Mouse (Mus musculus) right cerebral cortex, postnatal 4 days (tissue): ENCODE data around the gene Tmem178b.

Experiments used
- DNase-seq: peaks from one replicate; pipeline ENCODE4 v3.0.0-alpha.2; 2022

Tmem178b gene

DNA sequence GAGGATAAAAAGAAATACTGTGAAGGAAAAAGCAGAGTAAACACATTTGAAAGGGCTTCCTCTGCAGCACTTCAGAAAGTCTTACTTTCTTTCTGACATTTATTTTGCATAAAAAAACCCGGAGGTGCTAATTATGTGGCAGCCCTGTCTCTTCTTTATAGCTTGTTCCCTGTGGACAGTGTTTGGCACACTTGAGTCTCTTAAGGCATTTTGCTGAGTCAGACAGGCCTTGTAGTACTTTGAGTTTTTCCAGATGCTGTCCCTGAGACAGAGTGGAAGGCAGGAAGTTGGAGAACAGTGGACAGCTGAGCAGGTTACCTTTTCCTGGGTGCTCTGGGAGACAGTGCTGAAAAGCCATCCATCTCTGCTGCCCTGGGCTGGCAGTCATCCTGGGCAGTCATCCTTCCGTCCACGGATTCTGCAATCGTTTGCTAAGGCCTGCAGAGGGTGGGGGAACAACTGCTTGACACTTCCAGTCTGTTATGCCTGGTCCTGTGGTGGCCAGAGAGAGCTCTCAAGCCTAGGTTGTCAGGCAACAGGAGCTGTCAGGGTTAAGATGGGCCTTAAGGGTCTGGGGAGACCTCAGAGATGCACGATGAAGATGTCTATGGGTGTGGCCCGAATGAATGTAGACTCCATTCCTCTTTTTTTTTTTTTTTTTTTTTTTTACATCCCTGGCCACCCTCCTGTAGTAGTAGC, 46.1 kb downstream of the Tmem178b start:
- DNase-seq = no peak

DNA sequence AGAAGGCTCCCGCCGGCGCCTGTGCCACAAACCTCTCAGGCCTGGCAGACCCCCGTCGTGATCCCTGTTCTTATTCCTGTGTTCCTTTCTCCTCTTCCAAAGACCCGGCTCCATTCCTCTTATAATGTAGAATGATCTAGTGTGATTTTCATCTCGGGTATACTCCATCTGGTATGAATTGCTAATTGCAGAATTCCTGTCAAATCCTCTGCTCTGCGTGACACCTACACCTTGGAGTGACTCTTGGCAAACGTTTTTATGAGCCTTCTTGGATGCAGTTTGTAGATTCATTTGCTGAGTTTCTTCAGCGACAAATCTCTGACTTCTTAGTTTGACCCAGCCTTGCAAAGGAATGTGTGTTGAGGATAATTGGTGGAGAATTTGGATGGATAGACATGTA, 53.4 kb downstream of the Tmem178b start:
- DNase-seq = no peak

DNA sequence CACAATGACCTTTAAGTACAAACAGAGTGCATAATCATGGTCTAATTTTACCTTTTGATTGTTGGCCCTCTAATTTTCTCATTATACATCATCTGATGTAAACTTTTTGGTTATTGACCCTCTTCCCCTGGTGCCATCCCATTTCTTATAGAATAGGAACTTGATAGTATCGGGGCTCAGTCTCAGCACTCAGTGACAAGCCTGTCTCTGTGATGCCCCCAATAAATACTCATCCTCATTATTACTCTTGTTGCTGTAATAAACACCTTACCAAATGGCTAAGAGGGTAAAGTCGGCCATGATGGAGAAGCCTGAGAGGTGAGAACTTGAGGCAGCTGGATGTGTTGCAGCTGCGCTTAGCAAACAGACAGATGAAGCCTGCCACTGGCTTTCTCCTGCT, 63.5 kb downstream of the Tmem178b start:
- DNase-seq = no peak

DNA sequence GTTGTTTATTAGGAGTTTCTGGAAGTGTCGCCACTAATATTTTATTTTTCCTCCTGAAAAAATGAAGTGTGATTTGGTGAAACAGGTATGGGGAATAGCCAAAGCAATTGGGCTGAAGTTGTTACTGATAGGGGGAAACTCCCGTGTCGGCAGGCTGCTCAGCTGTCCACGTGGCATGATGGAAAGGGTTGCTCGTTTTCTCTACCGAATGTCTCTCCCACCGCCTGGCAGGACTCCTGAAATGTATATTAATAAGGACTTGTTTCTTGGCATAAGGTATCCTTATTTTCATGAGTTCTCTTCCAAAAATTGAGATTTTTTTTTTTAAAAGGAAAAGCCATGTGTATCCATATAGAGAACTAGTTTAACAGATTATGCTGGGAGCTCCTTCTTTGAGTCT, 67.8 kb downstream of the Tmem178b start:
- DNase-seq = peak; percentile 20

DNA sequence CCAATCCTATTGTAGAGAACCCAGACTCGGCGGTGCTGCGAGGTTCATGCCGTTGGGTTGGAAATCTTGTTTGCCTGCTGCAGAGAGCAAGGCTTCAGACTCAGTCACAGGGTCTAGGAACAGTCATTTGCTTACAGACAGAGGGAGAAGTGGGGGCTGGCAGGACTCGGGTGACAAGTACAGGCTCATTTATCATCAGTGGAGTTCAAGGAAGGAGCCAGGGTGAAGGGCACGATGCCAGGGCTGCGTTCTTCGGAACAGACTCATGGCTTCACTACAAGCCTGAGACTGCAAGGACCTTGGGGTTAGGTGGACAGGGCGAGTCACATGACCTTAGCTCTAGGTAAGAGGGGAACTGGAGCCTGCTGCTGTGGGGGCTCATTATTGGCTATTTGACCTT, 71.8 kb downstream of the Tmem178b start:
- no peak for DNase-seq

DNA sequence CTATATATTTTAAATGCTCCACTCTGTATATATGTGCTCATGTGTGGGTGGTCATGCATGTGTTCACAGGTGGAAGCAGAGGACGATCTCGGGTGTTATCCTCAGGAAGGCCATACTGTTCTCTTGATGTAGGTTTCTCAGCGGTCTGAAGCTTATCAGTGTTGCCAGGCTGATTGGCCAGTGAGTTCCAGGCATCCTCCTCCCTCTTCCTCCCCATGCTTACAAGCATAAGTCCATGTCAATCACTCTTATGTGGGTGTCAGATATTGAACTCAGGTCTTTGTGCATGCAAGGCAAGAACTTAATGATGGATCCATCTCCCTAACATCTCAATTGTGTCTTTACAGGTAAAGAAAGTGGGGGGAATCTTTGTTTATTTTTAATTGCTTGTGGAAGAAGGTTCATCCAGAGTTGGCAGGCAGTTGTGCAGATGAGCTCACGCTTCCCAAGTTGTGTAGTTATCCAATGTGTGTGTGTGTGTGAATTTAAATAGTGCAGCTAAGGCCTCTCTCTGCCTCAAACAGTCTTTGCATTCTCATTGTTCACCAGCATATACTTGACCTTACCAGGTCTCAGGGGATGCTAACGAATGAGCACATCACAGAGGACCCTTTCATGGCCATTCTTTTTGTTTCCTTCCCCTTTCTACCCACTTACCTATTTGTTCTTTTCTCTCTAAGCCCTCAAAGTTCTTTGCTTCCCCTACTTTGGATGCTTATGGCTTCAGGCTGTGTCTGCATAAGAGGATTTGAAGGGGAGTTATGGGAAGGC, 72.8 kb downstream of the Tmem178b start:
- DNase-seq = no peak

DNA sequence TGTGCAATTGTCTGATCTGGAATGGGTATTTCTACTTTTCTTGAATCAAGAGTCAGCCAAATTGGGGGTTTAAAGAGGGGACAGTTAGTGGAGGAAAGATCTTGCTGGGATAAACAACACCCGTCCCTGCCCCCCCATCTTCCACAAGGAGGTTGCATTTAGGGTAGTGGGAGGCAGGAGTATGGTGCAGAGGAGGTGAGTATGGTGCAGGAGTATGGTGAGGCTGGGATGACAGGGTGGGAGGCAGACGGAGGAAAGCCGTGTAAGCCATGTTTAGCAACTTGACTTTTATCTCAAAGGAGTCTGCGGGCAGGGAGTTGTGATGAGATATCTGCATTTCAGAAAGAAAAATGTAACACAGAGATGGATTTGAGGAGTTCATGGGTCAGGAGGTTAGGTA, 73.5 kb downstream of the Tmem178b start:
- no peak for DNase-seq

DNA sequence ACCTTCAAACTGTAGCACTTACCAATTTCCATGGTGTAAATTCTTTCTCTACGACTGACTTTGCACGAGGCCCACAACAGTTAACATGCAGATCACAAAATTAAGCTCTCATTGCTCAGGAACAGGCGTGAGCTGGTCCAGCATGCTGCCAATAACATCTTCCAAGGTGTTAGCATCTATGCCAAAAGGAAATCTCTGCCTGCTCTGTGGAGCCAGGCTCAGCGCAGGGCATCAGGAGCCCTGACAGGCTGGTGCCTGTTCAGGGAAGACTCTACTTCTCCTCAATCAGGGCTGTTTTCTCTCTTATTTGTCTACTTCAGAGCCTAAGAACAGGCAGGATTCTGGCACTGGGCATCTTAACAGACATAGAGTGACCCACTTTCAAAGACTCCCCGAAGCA, 80.9 kb downstream of the Tmem178b start:
- no peak for DNase-seq

DNA sequence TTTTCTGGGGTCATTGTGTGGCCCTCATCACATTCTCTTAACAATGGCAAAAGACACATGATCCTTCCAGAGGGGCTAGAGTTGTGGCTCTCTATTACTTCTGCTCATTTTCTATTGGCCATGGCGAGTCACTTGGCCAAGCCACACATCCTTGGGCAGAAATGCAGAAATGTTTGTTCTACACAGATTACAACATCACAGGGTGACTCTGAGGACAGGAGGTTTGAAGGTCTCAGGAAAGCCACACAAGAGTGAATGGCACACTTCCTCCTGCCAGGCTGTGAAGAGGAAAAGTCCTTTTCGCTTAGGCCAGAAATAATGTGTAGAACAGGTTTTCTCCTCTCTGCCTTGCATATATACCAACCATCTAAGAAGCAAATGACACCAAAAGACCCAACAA, 82.1 kb downstream of the Tmem178b start:
- no peak for DNase-seq

DNA sequence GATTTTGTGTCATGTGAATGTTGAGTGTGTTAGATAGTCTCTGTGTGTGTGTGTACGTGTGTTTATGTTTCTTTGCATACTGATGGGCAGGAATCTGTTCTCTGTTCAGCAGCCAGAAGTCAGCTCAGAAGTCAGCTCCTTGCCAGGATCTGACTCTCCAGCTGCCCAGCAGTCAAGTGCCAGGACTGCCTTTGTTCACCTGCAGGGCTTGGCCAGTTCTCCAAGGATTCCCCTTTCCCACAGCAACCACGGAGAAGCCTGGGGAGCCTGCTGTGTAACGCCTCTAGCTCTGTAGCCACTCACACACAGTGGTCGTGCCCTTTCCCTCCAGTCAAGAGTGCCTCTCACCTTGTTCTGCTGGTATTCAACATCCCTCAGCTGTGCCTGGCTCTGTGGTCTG, 91.5 kb downstream of the Tmem178b start:
- DNase-seq = no peak

DNA sequence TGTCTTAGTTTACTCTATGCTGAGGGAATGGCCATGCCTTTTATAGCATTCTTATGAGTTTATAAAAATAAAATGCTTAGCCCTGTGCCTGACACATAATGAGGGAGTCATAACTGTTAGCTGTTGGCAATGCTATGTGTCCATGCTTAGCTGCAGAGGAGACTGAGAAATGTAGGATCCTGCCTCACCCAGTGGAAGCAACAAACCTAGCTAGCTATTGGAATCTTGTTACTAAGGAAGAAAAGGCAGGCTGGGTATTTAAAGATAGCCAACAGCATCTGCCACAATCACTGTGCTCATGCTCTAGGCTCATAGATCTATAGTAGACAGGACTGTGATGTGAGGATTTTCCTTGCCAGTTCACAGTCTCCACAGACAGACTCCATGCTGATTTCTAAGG, 97.2 kb downstream of the Tmem178b start:
- no peak for DNase-seq

DNA sequence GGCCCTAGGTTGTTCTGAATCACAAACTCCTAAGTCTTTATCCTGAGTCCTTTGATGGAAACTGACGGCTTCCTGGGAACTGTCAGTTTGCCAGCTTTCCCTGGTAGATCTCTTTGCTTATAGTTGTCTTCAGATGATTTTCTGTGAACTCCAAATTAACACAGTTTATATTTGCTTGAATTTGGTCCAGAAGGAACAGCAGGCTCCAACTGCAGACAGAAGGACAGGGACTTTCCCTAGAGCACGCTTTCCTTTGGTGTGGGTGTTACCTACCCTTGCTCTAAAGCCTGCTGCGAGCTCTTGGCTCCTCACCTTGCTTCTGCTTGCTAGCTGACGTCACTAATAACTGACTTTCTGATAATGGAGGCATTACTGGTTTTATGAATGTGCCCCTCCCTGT, 105.9 kb downstream of the Tmem178b start:
- no peak for DNase-seq

DNA sequence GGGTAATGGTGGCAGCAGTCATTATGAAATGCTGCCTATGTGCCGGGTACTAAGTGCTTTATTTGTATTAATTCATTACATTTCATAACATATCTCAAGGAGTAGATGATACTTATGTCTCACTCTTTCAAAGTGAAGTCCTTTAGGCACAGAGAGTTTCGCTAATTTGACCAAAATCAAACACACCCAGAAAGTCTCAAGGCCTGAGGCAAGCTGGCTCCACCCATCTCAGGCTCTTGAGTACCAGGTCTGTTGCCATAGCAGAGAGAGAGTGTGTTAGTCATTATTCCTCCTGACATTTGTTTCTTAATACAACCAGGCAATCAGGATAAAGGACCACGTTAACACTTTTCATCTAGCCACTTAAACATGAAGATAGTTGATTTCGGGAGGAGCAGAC, 117.7 kb downstream of the Tmem178b start:
- DNase-seq = no peak

DNA sequence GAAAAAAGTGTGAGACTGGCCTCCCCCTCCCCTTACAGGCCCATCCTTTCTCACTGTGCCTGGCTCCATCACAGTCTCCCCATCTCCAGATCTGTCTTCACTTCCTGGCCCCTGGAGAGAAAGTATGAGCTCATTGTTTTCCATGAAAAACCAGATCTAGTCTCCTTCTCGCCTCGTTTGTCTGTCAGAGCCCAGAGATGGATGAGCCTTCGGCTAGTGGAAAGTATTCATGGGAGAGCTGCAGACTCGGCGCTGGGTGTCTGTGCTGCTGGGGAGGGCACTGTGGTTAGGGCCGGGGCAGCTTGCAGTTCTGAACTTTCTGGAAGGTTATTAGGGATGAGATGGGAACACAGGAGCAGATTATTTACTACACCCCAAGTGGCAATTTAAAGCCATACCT, 118.9 kb downstream of the Tmem178b start:
- DNase-seq = no peak

DNA sequence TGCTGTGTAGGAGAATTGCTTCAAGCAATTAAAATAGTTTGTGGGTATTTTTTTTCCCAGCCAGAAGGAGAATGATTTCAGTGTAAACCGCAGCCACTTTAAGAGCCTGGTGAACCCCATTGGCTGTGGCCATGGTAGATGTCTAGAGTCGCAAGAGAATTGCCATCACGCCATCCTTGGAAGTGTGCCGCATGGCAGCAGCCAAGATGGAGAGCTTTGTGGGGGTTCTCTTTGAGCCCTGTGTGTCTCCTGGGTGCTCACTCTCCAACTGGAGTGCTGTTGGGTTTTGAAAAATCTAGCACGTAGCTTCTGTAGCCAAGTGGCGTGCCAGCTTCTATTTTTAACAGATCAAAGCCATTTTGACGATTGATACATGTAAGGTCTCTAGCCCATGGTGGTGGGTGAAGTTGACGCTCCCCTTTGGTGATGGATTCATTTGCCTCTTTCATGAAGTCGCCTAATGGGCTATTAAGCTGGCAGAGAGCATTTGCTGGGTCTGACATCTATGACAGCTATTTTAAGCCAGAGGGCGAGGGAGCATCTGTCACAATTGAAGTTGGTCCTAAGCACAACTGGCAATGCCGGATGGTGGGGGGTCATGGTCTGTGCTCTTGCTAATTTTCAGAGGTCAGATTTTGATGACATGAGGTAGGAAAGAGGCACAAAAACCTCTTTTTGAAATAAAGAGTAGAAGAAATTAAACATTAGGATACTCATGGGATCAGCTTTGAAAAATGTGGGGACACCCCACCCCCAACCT, 133.1 kb downstream of the Tmem178b start:
- peak; percentile 28 for DNase-seq

DNA sequence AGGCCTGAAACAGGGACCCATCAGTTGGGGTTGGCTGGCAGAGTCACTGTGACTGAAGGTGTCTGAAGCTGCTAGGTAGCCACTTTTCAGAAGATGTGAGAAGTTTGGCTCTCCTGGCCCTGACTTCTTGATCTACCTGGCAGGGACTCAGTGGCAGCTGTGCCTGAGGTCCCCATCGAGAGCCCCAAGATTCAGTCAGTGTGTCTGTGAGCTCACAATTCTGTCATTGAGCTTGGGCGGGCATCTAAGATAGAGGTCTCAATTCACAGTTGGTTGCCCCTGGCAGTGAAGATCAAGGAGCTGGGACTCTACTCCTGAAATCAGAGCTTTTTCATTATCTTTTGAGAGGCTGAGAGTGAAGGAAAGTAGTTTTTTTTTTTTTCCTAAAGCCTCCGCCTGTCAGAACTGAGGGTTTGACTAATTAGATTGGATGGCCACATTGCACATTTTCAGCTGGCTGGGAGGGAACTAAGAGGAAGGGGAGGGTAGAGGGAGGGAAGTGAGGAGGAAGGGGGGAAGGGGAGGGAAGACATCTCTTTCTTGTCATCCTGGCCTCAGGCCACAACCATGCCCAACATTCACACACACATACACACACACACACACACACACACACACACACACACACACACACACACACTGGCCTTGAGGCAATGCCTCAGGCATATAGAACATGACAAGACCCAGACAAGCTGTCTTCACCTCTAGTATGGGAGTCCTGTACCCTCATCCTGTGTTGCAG, 135.3 kb downstream of the Tmem178b start:
- DNase-seq = no peak

DNA sequence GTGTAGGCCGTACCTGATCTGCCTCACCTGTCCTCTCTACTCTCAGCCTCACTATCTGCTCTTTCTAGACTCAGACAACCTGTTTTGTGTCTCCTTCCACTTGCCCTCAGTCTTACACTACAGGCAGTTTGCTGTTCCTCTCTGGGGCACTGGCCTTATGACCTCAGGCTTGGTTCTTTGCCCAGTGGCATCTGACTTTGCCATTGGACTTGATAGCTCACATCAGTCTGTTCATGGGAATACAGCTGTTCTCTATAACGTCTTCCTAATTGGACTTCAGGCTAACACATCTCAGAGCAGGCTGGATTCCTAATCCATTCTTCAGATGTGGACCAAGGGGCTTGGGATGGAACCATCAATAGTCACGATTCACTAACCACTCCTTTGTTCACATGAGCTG, 136.6 kb downstream of the Tmem178b start:
- no peak for DNase-seq

DNA sequence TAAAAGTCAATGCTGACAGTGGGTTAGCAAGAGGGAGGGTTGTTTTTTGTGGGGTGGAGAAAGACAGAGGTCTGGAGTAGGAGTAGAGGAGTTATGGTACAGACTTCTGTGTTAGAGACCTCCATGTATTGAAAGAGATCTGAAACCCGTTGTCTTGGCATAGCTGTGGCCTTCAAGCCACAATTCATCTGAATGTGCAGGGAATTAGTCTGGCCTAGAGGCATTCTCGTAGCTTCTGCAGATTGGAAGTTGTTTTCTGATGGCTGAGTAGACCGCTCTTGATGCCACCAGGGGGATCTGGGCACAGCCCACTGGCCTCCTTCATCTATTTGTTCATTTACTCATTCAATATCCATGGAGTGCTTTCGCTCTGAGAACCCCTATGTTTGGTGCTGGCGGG, 138.0 kb downstream of the Tmem178b start:
- no peak for DNase-seq

DNA sequence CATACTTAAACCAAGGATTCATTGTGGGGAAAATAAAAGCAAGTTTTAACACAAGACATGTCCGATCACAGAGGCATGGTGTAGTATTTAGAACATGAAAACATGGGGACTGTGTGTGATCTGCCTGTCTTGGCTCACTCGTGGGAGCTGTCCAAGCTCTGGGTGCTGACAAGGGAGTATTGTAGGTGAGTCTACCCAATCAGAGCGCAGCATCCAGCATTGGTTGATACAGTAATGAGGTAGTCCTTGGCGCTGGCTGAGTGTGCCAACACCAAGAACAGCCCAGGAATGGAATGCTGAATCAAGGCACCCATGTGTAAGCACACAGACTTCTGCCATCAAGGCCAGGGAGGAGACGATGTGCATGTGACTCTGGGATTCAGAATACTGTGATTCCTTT, 138.5 kb downstream of the Tmem178b start:
- DNase-seq = no peak

DNA sequence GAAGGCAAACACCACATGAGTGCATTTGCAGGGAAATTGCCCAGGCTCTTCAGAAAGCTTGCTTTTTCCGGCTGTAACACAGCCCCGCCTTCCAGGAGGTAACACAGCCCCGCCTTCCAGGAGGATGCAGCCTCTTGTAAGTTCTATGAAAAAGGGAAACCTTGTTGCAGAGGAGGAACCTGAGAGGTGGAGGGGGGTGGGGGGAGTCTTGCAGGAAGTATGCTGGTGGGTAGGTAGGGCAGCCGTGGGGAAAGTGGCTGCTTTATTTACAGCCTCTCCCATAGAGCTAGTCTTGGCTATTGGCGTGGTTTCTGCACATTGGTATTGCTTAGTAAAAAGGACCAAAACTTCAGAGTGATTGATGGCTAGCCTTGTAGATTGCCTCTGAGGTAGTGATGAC, 140.3 kb downstream of the Tmem178b start:
- no peak for DNase-seq

DNA sequence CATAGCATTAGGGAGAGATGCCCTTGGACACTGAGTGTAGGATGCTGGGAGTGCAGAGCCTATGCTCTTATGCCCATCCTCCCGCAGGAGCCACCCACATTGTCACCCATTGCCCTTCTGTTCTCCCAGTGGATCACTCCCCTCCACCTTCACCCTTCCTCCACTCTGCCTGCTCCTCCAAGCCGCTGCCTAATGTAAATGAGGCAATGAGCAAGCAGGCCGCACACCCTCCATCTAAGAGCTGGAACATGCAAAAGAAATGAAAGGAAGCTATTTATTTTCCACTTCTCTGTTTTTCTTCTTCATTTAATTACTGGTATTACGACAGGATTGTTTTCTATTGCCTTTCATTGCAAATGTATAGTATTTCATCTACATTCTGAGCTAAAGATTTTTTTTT, 142.1 kb downstream of the Tmem178b start:
- DNase-seq = no peak

DNA sequence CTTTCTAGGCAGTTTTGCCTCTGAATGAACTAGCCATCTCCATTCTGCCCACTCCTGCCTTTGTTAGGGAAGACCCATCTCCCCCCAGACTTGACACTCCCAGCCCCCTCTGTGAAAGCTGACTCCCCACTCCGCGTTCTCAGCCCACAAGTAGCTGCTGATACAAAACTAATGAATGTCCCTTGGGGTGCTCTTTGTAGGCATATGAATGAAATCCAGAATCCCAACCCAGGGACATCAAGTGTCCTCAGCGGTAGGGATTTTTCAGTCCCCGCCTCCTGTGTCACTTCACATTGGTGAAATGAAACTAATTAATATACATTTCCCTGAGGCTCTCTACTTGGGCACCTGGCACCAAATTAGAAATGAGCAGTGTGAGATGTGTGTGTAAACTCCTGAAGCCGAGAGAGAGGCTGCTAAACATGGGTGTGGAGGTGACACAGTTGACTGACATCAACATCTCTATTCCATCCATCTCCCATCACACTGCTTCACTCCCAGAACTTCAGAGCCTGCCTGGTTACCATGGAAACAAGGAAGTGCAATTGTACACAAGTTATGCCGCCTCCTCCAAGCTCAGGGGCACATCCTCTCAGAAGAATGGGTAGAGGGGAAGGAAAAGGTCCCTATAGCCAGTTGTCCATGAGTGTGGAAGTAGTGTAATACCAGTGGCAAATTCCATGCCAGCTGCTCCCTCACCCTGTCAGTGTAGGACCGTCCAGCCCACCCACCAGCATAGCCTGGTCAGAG, 142.8 kb downstream of the Tmem178b start:
- DNase-seq = no peak

DNA sequence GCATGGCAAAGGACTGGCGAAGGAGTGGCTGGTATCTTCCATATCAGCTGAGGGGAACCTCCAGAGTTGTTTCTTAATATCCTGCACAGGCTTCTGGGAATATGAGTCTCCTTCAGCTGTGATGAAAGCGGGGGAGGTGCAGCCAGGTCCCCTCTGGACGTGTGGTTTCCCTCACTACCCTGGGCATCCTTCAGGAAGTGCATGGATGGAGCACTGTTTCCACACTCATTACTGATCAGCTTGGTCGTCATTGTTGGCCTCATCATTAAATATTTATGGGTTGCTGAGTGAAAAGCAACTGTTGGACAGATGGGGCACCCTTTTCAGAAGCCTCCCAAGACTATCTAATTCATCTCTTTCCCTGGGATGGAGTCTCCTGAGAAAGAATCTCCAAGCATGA, 146.3 kb downstream of the Tmem178b start:
- DNase-seq = no peak
